Mouse (Mus musculus): ENCODE measurements around the gene Pacrg. TPM values are rescaled to one million over a fixed set of nuclear protein-coding genes. Genes with fewer than 3 reads are reported as not detected.

Pacrg gene
- polyA plus RNA-seq, 1 experiment from 2014 or later, result 2.6 TPM

GRCm38 (mm10) chr17:10373727-10374126 is 466.4 kb downstream of the Pacrg start:
- WGBS, result 80% methylated on average over 3 of the region's 3 CpGs
- H3K4me1 ChIP-seq, result peaks cover 34% of the 10 kb centered on the region
- no peaks in the 10 kb centered on the region for H3K9me3 ChIP-seq
- no peak overlapping the region for H3K4me3 ChIP-seq
- no peak for DNase-seq (ENCODE audit: extremely low spot score, low spot score)
- H3K27ac ChIP-seq, result peak overlapping the region; percentile 67
- no peaks in the 10 kb centered on the region for H3K36me3 ChIP-seq (replicated peaks)
- H3K27me3 ChIP-seq (ENCODE audit: poor library complexity, severe bottlenecking), result no peaks in the 10 kb centered on the region

- Histone ChIP-seq H3K9me3 (no peaks in the 10 kb centered on the region), H3K27me3 (ENCODE audit: poor library complexity, severe bottlenecking) (no peaks in the 10 kb centered on the region), H3K4me3 (no peak overlapping the region), H3K4me1 (peaks cover 34% of the 10 kb centered on the region), H3K36me3 (replicated peaks) (no peaks in the 10 kb centered on the region), H3K27ac (0 out of 2 replicates have a peak overlapping the region, but pooled peaks have one; percentile 35)
- no peak for DNase-seq (ENCODE audit: extremely low spot score, low spot score)
- 73% methylated on average over 18 of the region's 18 CpGs for WGBS
These were observed 467.9 kb downstream of the Pacrg start for GRCm38 (mm10) chr17:10372001-10372785.

GRCm38 (mm10) chr17:10371472-10371871 is 468.6 kb downstream of the Pacrg start:
- no peaks in the 10 kb centered on the region for H3K9me3 ChIP-seq
- H3K4me3 ChIP-seq, result no peak overlapping the region
- H3K27ac ChIP-seq, result 0 out of 2 replicates have a peak overlapping the region, but pooled peaks have one; percentile 5
- H3K27me3 ChIP-seq (ENCODE audit: poor library complexity, severe bottlenecking), result no peaks in the 10 kb centered on the region
- H3K36me3 ChIP-seq (replicated peaks), result no peaks in the 10 kb centered on the region
- H3K4me1 ChIP-seq, result peaks cover 34% of the 10 kb centered on the region
- DNase-seq (ENCODE audit: extremely low spot score, low spot score), result no peak
- 76% methylated on average over 8 of the region's 8 CpGs for WGBS

GRCm38 (mm10) chr17:10370660-10371130 is 469.4 kb downstream of the Pacrg start:
- H3K4me1 ChIP-seq, result peaks cover 40% of the 10 kb centered on the region
- H3K36me3 ChIP-seq (replicated peaks), result no peaks in the 10 kb centered on the region
- no peak for DNase-seq (ENCODE audit: extremely low spot score, low spot score)
- 85% methylated on average over 8 of the region's 8 CpGs for WGBS
- H3K9me3 ChIP-seq, result no peaks in the 10 kb centered on the region
- H3K27me3 ChIP-seq (ENCODE audit: poor library complexity, severe bottlenecking), result no peaks in the 10 kb centered on the region
- H3K4me3 ChIP-seq, result no peak overlapping the region
- H3K27ac ChIP-seq, result peak overlapping the region; percentile 37; the same call in 1 of the 2 replicates

- DNase-seq (ENCODE audit: extremely low spot score, low spot score), result no peak
- WGBS, result 89% methylated on average over 13 of the region's 13 CpGs
- peak overlapping the region; percentile 37; the same call in 1 of the 2 replicates for H3K27ac ChIP-seq
- no peaks in the 10 kb centered on the region for H3K27me3 ChIP-seq (ENCODE audit: poor library complexity, severe bottlenecking)
- H3K4me3 ChIP-seq, result no peak overlapping the region
- peaks cover 44% of the 10 kb centered on the region for H3K4me1 ChIP-seq
- H3K36me3 ChIP-seq (replicated peaks), result no peaks in the 10 kb centered on the region
- H3K9me3 ChIP-seq, result no peaks in the 10 kb centered on the region
These were observed 470.0 kb downstream of the Pacrg start for GRCm38 (mm10) chr17:10369961-10370659.

GRCm38 (mm10) chr17:10367044-10367443 is 473.1 kb downstream of the Pacrg start:
- WGBS, result 85% methylated on average over 5 of the region's 5 CpGs
- no peak for DNase-seq (ENCODE audit: extremely low spot score, low spot score)
- Histone ChIP-seq H3K4me1 (peaks cover 21% of the 10 kb centered on the region), H3K27ac (no peak overlapping the region), H3K4me3 (no peak overlapping the region), H3K9me3 (no peaks in the 10 kb centered on the region), H3K36me3 (replicated peaks) (no peaks in the 10 kb centered on the region), H3K27me3 (ENCODE audit: poor library complexity, severe bottlenecking) (no peaks in the 10 kb centered on the region)

GRCm38 (mm10) chr17:10366577-10366976 is 473.5 kb downstream of the Pacrg start:
- Histone ChIP-seq H3K27ac (no peak overlapping the region), H3K4me1 (peaks cover 21% of the 10 kb centered on the region), H3K9me3 (no peaks in the 10 kb centered on the region), H3K4me3 (no peak overlapping the region), H3K27me3 (ENCODE audit: poor library complexity, severe bottlenecking) (no peaks in the 10 kb centered on the region), H3K36me3 (replicated peaks) (no peaks in the 10 kb centered on the region)
- DNase-seq (ENCODE audit: extremely low spot score, low spot score), result no peak
- 85% methylated on average over 4 of the region's 4 CpGs for WGBS

GRCm38 (mm10) chr17:10365501-10366482 is 474.3 kb downstream of the Pacrg start:
- Histone ChIP-seq H3K36me3 (replicated peaks) (no peaks in the 10 kb centered on the region), H3K4me3 (no peak overlapping the region), H3K27ac (no peak overlapping the region), H3K4me1 (peaks cover 21% of the 10 kb centered on the region), H3K9me3 (no peaks in the 10 kb centered on the region), H3K27me3 (ENCODE audit: poor library complexity, severe bottlenecking) (no peaks in the 10 kb centered on the region)
- no peak for DNase-seq (ENCODE audit: extremely low spot score, low spot score)
- WGBS, result 76% methylated on average over 13 of the region's 13 CpGs

GRCm38 (mm10) chr17:10363151-10363550 is 477.0 kb downstream of the Pacrg start:
- H3K4me1 ChIP-seq, result peaks cover 21% of the 10 kb centered on the region
- no peak overlapping the region for H3K27ac ChIP-seq
- H3K27me3 ChIP-seq (ENCODE audit: poor library complexity, severe bottlenecking), result no peaks in the 10 kb centered on the region
- H3K9me3 ChIP-seq, result no peaks in the 10 kb centered on the region
- H3K36me3 ChIP-seq (replicated peaks), result no peaks in the 10 kb centered on the region
- no peak overlapping the region for H3K4me3 ChIP-seq
- 95% methylated on average over 3 of the region's 3 CpGs for WGBS
- no peak for DNase-seq (ENCODE audit: extremely low spot score, low spot score)

- peaks cover 23% of the 10 kb centered on the region for H3K4me1 ChIP-seq
- H3K27me3 ChIP-seq (ENCODE audit: poor library complexity, severe bottlenecking), result no peaks in the 10 kb centered on the region
- no peaks in the 10 kb centered on the region for H3K36me3 ChIP-seq (replicated peaks)
- H3K9me3 ChIP-seq, result no peaks in the 10 kb centered on the region
- no peak overlapping the region for H3K27ac ChIP-seq
- DNase-seq (ENCODE audit: extremely low spot score, low spot score), result no peak
- WGBS, result 93% methylated on average over 7 of the region's 7 CpGs
- H3K4me3 ChIP-seq, result no peak overlapping the region
These were observed 478.2 kb downstream of the Pacrg start for GRCm38 (mm10) chr17:10361882-10362291.

GRCm38 (mm10) chr17:10360738-10361137 is 479.4 kb downstream of the Pacrg start:
- Histone ChIP-seq H3K27ac (no peak overlapping the region), H3K27me3 (ENCODE audit: poor library complexity, severe bottlenecking) (no peaks in the 10 kb centered on the region), H3K4me1 (peaks cover 29% of the 10 kb centered on the region), H3K36me3 (replicated peaks) (no peaks in the 10 kb centered on the region), H3K9me3 (no peaks in the 10 kb centered on the region), H3K4me3 (no peak overlapping the region)
- DNase-seq (ENCODE audit: extremely low spot score, low spot score), result no peak
- 91% methylated on average over 4 of the region's 4 CpGs for WGBS

- H3K4me3 ChIP-seq, result no peak overlapping the region
- 73% methylated on average over 14 of the region's 14 CpGs for WGBS
- no peaks in the 10 kb centered on the region for H3K36me3 ChIP-seq (replicated peaks)
These were observed 480.6 kb downstream of the Pacrg start for GRCm38 (mm10) chr17:10359466-10359865.

More at GRCm38 (mm10) chr17:10359466-10359865, 480.6 kb downstream of the Pacrg start:
- Histone ChIP-seq H3K27ac (peak overlapping the region; percentile 44), H3K4me1 (peaks cover 29% of the 10 kb centered on the region), H3K27me3 (ENCODE audit: poor library complexity, severe bottlenecking) (no peaks in the 10 kb centered on the region), H3K9me3 (no peaks in the 10 kb centered on the region)
- no peak for DNase-seq (ENCODE audit: extremely low spot score, low spot score)

Data from forebrain, embryonic 10.5 days (tissue).